Mouse (Mus musculus) fibroblast of lung, adult 2 months (primary cell): ENCODE results near the gene Capg.
A peak's percentile ranks its signal among the peaks of the same experiment; 100 is the strongest.

Source experiments
- DNase-seq: peaks from one replicate; pipeline ENCODE4 v3.0.0-alpha.2; 2011; ENCODE audit warnings: low read depth

The Capg gene

GRCm38 (mm10) chr6:72544283-72544987 is at the start of gene Capg:
Gene Capg, plus strand, starts transcription at chr6:72544391.
- peak; percentile 81 for DNase-seq

GRCm38 (mm10) chr6:72498950-72499349 is 45.2 kb upstream of the Capg start:
- DNase-seq, result no peak

GRCm38 (mm10) chr6:72503309-72503708 is 40.9 kb upstream of the Capg start:
- DNase-seq, result no peak

GRCm38 (mm10) chr6:72503939-72504338 is 40.3 kb upstream of the Capg start:
- no peak for DNase-seq

DNA sequence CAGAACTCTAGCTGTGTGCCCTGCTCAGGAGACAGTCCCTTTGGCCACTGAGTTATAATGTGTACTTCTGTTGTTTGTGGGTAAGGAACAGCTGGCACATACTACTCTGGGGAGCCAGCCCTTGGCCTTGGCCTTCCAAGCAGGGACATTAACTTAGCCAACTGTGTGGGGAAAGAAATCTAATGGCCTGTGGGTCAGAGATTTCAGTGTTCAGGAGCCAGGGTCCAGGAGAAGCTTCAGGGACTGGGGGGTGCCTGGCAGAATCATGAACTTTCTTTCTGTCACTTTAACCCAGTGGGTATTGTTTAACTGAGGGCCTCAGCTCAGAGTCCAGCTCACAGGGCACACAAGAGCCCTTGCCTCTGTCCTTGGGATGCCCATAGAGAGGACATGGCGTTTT is 38.1 kb upstream of the Capg start:
- DNase-seq, result no peak

DNA sequence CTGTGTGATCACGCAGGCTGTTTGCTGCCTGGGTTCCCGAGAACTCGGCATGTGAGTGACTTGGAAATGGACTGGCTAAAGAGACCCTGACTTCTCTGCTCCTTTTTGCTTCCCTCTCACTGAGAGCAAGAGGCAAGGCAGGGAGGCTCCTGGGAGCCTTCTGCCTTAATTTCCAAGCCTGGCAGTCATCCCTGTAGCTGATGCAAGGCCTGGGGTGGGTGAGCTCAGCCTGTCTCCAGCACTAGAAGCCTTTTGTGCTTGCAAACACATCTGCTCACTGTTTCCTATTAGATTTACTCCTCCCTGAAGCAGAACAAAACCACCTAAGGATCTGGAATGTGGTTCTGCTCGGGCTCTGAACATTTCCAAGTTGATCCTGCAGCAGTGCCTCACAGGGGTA is 35.6 kb upstream of the Capg start:
- no peak for DNase-seq

DNA sequence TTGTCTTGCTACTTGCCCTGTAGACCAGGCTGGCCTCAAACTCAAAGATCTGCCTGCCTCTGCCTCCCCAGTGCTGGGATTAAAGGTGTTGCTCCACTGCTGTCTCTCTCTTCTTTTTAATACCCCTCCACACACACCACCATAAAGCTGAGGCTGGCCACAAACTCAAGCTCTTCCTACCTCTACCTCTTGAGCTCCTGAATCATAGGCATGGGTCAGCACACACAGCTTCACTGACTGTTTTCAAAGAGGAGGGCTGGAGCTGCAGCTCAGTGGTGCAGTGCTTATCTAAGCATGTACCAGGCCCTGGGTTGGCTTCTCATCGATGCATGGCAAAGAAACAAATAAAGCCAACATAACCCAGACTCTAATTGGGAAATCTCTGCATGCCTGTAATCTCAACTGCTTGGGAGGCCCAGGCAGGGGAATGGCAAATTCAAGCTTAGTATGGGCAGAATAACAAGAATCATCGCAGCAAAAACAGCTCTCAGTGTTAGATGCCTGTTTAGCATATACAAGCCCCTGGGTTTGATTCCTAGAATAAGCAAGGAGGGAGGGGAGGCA is 34.2 kb upstream of the Capg start:
- DNase-seq, result no peak

DNA sequence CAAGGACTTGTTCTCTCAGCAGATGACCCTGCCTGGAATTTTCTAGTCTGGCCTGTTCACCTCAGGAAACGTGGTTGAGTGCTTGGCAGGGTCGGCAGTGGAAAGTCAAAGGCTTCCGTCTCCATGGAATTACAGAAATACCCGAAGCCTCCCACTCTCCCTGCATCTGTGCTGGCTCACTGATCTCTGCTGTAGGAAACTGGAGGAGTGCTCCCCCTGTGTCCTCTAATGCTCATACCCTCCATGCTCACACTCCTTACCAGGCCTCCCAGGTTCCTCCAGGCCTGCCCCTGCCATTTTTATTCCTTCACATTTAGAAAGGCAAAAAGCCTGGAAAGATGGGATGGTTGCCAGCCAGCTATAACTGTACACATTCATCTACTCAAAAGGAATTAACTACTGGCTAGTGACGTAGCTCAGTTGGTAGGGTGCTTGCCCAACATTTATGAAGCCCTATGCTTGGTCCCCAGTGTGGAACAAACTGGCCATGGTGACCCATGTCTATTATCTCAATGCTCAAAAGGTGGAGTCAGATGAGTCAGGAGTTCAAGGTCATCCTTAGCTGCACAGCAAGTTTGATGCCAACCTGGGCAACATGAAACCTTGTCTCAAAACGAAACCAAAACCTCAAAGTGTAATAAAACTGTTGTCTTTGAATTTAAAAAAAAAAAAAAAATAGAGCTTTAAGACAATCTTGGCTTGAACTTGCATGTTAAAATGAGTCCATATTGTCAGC is 33.3 kb upstream of the Capg start:
- no peak for DNase-seq

DNA sequence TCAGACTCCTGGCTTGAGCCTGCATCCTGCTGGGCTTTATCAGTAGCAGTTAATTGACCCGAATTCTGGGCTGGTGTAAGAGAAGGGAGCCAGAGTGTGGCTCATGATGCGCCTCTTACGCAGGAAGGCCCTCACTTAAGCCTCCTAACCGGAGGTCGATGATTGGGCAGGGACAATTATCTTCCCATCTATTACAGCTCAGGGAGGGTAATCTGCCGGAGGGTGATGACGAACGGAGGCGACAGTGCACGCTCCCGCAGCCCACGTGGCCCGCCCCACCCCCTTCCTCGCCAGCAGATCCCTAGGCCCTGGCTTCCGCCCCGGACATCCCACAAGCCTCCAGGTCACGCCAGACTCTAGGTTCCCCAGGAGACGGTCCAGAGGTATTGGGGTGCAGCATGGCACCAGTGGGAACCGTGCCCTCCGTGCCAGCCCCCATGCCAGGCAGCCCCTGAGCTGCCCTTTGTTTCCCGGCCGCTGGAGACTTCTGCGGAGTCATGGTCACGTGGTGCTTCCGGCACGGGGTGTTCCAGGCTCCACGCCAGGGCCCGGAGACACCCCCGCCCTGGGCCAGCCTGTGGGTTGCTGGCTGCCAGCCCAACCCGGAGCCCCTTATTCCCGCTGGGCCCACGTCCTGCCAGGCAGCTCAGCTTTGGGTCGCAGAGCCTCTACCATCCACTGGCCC is 31.7 kb upstream of the Capg start:
- no peak for DNase-seq

DNA sequence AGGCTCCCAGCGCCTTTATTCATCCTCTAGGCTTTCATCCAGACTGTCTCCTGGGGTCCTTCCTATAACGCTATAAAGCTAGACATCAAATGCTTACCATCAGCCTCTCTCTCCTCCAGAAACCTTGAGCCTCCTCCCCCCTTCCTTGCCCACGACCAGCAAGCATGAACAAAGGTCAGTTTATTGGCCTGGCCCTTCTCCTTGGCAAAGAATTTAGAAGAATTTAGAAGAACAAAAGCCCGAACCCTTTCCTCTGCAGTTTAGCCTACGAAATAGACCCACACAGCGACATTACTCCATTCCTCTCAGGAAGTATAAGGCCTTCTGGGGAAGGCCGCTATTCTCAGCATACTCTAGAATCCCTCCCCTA is 31.1 kb upstream of the Capg start:
- DNase-seq, result no peak

DNA sequence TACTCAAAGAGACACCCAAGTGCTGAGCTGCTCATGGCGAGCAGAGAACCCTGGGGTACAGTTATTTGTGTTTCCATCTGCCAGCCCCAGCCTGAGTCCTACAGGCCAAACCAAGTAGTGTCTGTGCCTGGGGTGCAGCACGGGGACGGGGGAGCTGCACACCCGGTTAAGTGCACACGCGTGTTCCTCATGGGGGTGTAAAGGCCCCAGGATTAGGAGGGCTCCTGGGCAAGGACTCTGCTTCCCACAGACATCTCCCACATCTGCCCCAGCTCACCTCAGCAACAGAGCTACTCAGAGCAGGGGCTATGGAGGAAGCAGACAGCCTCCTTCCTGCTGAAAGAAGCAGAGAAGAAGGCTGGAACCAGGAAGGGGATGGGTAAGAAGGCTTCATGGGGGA is 28.5 kb upstream of the Capg start:
- DNase-seq, result no peak

- DNase-seq, result no peak
These were observed 25.3 kb upstream of the Capg start for GRCm38 (mm10) chr6:72518842-72519241.

GRCm38 (mm10) chr6:72519303-72519702 is 24.9 kb upstream of the Capg start:
- DNase-seq, result no peak

DNA sequence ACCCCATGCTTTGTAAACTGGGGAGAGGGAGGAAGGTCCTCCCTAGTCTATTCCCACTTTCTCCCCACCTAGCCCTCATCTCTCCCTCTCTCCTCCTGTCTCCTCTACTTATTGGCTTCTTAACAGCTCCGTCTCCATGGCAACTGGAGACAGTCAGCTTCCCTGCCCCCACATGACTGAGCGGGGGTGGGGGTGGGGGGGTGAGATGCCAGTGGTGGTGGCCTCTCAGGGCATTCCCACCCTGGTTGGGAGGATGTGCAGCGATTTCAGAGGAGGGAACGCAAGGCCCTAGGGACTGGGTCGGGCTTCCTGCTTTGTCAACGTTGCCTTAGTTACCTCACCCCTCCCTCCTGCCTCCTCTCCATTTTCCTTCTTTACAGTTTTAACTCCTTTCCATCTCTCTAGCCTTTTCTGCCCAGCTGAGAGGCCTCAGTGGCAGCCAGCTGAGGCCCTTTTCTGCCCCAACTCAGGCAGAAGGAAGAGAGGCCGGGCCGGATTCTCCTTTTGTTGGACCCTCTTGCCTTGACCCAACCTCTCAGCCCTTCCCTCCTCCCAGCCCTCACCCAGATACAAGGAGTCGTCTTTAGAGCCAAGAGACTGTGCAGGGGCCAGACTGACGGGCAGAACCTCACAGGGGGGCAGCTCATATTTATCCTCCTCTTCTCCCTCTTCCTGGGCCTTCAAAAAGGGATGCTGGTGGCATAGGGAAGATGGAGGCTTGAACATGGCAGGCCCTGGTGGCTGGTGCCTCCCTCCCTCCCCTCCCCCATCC is 24.1 kb upstream of the Capg start:
- DNase-seq, result no peak

- no peak for DNase-seq
These were observed 23.3 kb upstream of the Capg start for GRCm38 (mm10) chr6:72520904-72521303.

DNA sequence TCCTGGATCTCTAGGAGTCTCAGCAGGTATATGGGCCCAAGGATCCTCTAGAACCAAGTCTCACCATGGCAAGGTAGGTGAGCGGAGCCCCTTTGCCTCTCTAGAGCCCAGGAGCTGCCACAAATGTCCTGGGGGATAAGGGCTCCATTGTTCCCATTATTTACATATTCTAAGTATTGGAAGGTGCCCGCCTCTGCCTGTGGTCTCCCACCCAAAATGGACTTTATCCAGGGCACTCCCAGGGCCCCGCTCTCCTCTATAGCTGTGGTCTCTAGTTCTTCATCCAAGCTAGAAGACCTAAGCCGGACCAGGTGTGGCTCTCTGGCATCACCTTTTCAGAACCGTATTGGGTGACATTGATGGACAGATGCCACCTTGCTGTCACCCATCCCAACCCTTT is 22.6 kb upstream of the Capg start, which contains the start of gene Sh2d6:
TSS of gene Sh2d6 (minus strand) at position 101 of the 400 bp plus-strand sequence.
- DNase-seq, result no peak

DNA sequence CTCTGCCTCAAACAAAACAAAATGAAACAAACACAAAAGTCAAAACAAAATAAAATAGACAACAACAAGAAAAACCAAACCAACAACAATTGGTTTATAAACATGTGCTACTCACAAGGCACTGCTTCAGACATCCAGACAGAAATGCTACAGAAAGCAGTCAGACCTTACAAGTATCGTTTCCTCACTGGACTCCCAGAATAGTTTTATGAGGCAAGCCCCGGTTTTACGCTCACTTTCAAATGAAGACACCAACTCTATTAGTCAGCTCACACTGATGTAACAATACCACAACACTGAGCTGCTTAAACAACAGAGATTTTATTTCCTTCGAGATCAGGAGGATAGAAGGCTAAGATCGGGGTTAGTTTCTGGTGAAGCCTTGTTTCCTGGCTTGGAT is 21.9 kb upstream of the Capg start:
- DNase-seq, result no peak

- DNase-seq, result no peak
These were observed 21.0 kb upstream of the Capg start for GRCm38 (mm10) chr6:72523222-72523621.

GRCm38 (mm10) chr6:72524160-72524559 is 20.0 kb upstream of the Capg start:
- no peak for DNase-seq

GRCm38 (mm10) chr6:72527070-72527469 is 17.1 kb upstream of the Capg start:
- DNase-seq, result no peak

GRCm38 (mm10) chr6:72528410-72529151 is 15.6 kb upstream of the Capg start:
- no peak for DNase-seq
